Comparison of ENCODE assay signal across 10 mouse cellular contexts in the genomic region with DNA sequence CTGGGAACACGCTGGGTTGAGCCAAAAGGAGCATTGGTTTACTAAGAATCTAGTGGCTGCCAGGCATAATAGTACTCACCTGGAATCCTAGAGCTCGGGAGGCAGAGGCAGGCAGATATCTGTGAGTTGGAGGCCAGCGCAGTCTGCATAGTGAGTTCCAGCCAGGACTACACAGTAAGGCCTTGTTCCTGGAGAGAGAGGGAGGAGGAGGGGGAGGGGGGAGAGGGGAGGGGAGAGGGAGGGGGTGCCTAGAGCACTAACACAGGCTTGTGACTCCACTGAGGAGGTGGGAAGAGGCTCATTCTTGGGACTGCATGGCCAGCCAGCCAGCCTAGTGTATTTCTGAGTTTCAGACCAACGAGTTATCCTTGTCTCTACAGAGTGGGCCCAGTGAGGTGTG.
DNase-seq lines count a peak whose midpoint lies in the region; ATAC-seq lines count a peak whose summit lies in the region.
"Had no signal": no experiment of that assay in that cellular context is flagged by ENCODE, and none has a peak within 500 bp of the region (broad histone marks: within the 10 kb centered on the region; RNA-seq: fewer than 3 reads in every experiment).

No protein-coding gene starts in this region.

- H3K9ac ChIP-seq in forebrain, embryonic 16.5 days (replicated peaks; ENCODE audit: low read depth, low read length) = no peak overlapping the region
- no peak overlapping the region for H3K9ac ChIP-seq in neural tube, embryonic 13.5 days
- H3K9ac ChIP-seq: embryonic facial prominence, embryonic 12.5 days had no signal

- ATAC-seq in megakaryocyte, adult 5-6 weeks (ENCODE audit: poor library complexity, severe bottlenecking) = no peak
- 0 out of 2 replicates have a peak, but pooled peaks have one; percentile 26 for ATAC-seq in forebrain, embryonic 16.5 days
- ATAC-seq in neural tube, embryonic 13.5 days (ENCODE audit: low read depth) = peak; percentile 44
- ATAC-seq in megakaryocyte-erythroid progenitor cell, adult 5-6 weeks (replicated peaks; ENCODE audit: low FRiP score, low TSS enrichment, poor library complexity, severe bottlenecking) = no peak

- peaks cover 27% of the 10 kb centered on the region for H3K27me3 ChIP-seq in heart, embryonic 10.5 days (ENCODE audit: insufficient read depth, poor library complexity, severe bottlenecking)
- H3K27me3 ChIP-seq in megakaryocyte, embryonic 14.5 days (replicated peaks) = peaks cover 18% of the 10 kb centered on the region
- H3K27me3 ChIP-seq in forebrain, embryonic 16.5 days (replicated peaks; ENCODE audit: control insufficient read depth, insufficient read depth, low read length) = 0 out of 2 replicates have a peak, but pooled peaks cover 2% of the 10 kb centered on the region
- H3K27me3 ChIP-seq in neural tube, embryonic 13.5 days = peaks cover 63% of the 10 kb centered on the region
- H3K27me3 ChIP-seq: embryonic facial prominence, embryonic 12.5 days had no signal

- no peak overlapping the region for H3K4me2 ChIP-seq in forebrain, embryonic 16.5 days (ENCODE audit: low read length)
- peak overlapping the region; percentile 25; the same call in 1 of the 2 replicates for H3K4me2 ChIP-seq in neural tube, embryonic 13.5 days
- H3K4me2 ChIP-seq: embryonic facial prominence, embryonic 12.5 days had no signal

- peak overlapping the region; percentile 37; the same call in 1 of the 2 replicates for H3K27ac ChIP-seq in heart, embryonic 10.5 days
- H3K27ac ChIP-seq in forebrain, embryonic 16.5 days (ENCODE audit: low read length) = no peak overlapping the region
- H3K27ac ChIP-seq in neural tube, embryonic 13.5 days (replicated peaks) = peak overlapping the region; percentile 61
- H3K27ac ChIP-seq: embryonic facial prominence, embryonic 12.5 days had no signal

- H3K9me3 ChIP-seq in heart, embryonic 10.5 days = no peaks in the 10 kb centered on the region
- no peaks in the 10 kb centered on the region for H3K9me3 ChIP-seq in megakaryocyte, embryonic 14.5 days
- H3K9me3 ChIP-seq in forebrain, embryonic 16.5 days (ENCODE audit: control insufficient read depth, low read length) = no peaks in the 10 kb centered on the region
- no peaks in the 10 kb centered on the region for H3K9me3 ChIP-seq in neural tube, embryonic 13.5 days
- H3K9me3 ChIP-seq: embryonic facial prominence, embryonic 12.5 days had no signal

- DNase-seq in heart, embryonic 10.5 days (ENCODE audit: low spot score) = no peak
- DNase-seq in heart, adult 11 months = no peak
- no peak for DNase-seq in retina, postnatal 1 day
- DNase-seq: cerebellum, adult 9-10 months had no signal

- H3K36me3 ChIP-seq in heart, embryonic 10.5 days = no peaks in the 10 kb centered on the region
- H3K36me3 ChIP-seq in megakaryocyte, embryonic 14.5 days (replicated peaks; ENCODE audit: low read length) = no peaks in the 10 kb centered on the region
- no peaks in the 10 kb centered on the region for H3K36me3 ChIP-seq in forebrain, embryonic 16.5 days (ENCODE audit: control insufficient read depth, insufficient read depth)
- H3K36me3 ChIP-seq in neural tube, embryonic 13.5 days = no peaks in the 10 kb centered on the region
- H3K36me3 ChIP-seq: embryonic facial prominence, embryonic 12.5 days had no signal

- WGBS in heart, embryonic 10.5 days = 72% methylated on average over 4 of the region's 4 CpGs
- 66% methylated on average over 4 of the region's 4 CpGs for WGBS in forebrain, embryonic 16.5 days
- WGBS in neural tube, embryonic 13.5 days = 58% methylated on average over 4 of the region's 4 CpGs

- H3K4me3 ChIP-seq in heart, embryonic 10.5 days = no peak overlapping the region
- peak overlapping the region; percentile 87 for H3K4me3 ChIP-seq in megakaryocyte, embryonic 14.5 days (replicated peaks)
- H3K4me3 ChIP-seq in forebrain, embryonic 16.5 days (replicated peaks; ENCODE audit: low read length) = no peak overlapping the region
- H3K4me3 ChIP-seq in neural tube, embryonic 13.5 days = no peak overlapping the region
- H3K4me3 ChIP-seq: embryonic facial prominence, embryonic 12.5 days had no signal

- H3K4me1 ChIP-seq in heart, embryonic 10.5 days = peaks cover 39% of the 10 kb centered on the region
- peaks cover 42% of the 10 kb centered on the region for H3K4me1 ChIP-seq in megakaryocyte, embryonic 14.5 days
- H3K4me1 ChIP-seq in forebrain, embryonic 16.5 days (replicated peaks; ENCODE audit: control insufficient read depth, insufficient read depth, low read length) = peaks cover 19% of the 10 kb centered on the region
- peaks cover 43% of the 10 kb centered on the region for H3K4me1 ChIP-seq in neural tube, embryonic 13.5 days (replicated peaks)

Comparison
In these comparisons a context has a peak if more than half of its experiments do, and no peak if none do; other contexts are left out.
1. ATAC-seq: peak in forebrain, embryonic 16.5 days (single experiment) and neural tube, embryonic 13.5 days (single experiment); none in megakaryocyte, adult 5-6 weeks (single experiment) and megakaryocyte-erythroid progenitor cell, adult 5-6 weeks (single experiment).